Mouse (Mus musculus) kidney, embryonic 16.5 days (tissue): ENCODE measurements around the gene Cish. TPM values are rescaled to one million over a fixed set of nuclear protein-coding genes. Genes with fewer than 3 reads are reported as not detected.

Experiments used
- ATAC-seq: fragments of 200-750 bp; cut with Nextera tagmentation; 2 replicates; pipeline ENCODE4 v1.8.0; 2017; ENCODE audit warnings: moderate TSS enrichment; ENCODE audit not compliant: low FRiP score, low TSS enrichment
- H3K27ac ChIP-seq: fragments of 300-500 bp; sonication (generic); 2 replicates; pipeline ENCODE4 v1.5.1; 2014; ENCODE audit warnings: low read length
- H3K27me3 ChIP-seq: fragments of 300-500 bp; sonication (generic); 2 replicates; pipeline ENCODE4 v1.6.1; 2014; ENCODE audit warnings: low read length, control low read depth, mixed read lengths; ENCODE audit not compliant: insufficient read depth
- H3K36me3 ChIP-seq: fragments of 300-500 bp; sonication (generic); 2 replicates; pipeline ENCODE4 v1.6.1; 2014; ENCODE audit warnings: low read length, control low read depth, mixed read lengths; ENCODE audit not compliant: insufficient read depth
- H3K4me1 ChIP-seq: fragments of 300-500 bp; sonication (generic); 2 replicates; pipeline ENCODE4 v1.6.1; 2014; ENCODE audit warnings: low read length, control low read depth, mixed read lengths; ENCODE audit not compliant: insufficient read depth
- H3K4me2 ChIP-seq: fragments of 300-500 bp; sonication (generic); replicated peaks from 2 replicates; pipeline ENCODE4 v1.6.1; 2014; ENCODE audit warnings: low read depth, low read length
- H3K4me3 ChIP-seq: fragments of 300-500 bp; sonication (generic); 2 replicates; pipeline ENCODE4 v1.5.1; 2014; ENCODE audit warnings: mild to moderate bottlenecking, low read length
- H3K9ac ChIP-seq: fragments of 300-500 bp; sonication (generic); replicated peaks from 2 replicates; pipeline ENCODE4 v1.6.1; 2014; ENCODE audit warnings: low read length
- H3K9me3 ChIP-seq: fragments of 300-500 bp; sonication (generic); 2 replicates; pipeline ENCODE4 v1.6.1; 2016; ENCODE audit warnings: low read length, control low read depth
- WGBS: fragments of 180-500 bp; shearing (Covaris S2); extraction: QIAGEN DNeasy Blood & Tissue Kit; methylation state at CpG from one replicate; pipeline ENCODE4 v1.1.7; 2014; 5-methylcytosine and 5-hydroxymethylcytosine counted together
- polyA plus RNA-seq: library from polyadenylated mRNA; unstranded; fragments of >200 nt; fragmentation: Nextera tagmentation; extraction: Ambion mirVana; gene quantifications from 2 replicates; pipeline ENCODE4 v1.2.1, GENCODE M21; 2015

Gene Cish
- polyA plus RNA-seq, 1 experiment from 2014 or later: 19.9 TPM

GRCm38 (mm10) chr9:107273184-107273583 lies 22.6 kb upstream of the Cish start:
- no peak for ATAC-seq
- 72% methylated on average over 10 of the region's 10 CpGs for WGBS
- no peak overlapping the region for H3K4me3 ChIP-seq
- no peaks in the 10 kb centered on the region; the same call in 1 of the 2 replicates for H3K4me1 ChIP-seq
- no peak overlapping the region for H3K27ac ChIP-seq
- no peaks in the 10 kb centered on the region for H3K36me3 ChIP-seq
- H3K27me3 ChIP-seq: no peaks in the 10 kb centered on the region
- H3K4me2 ChIP-seq: no peak overlapping the region
- H3K9me3 ChIP-seq: no peaks in the 10 kb centered on the region
- H3K9ac ChIP-seq: no peak overlapping the region

GRCm38 (mm10) chr9:107274751-107275150 lies 21.1 kb upstream of the Cish start:
- H3K4me3 ChIP-seq: no peak overlapping the region
- H3K4me2 ChIP-seq: no peak overlapping the region
- 46% methylated on average over 6 of the region's 6 CpGs for WGBS
- H3K36me3 ChIP-seq: no peaks in the 10 kb centered on the region
- peaks cover 11% of the 10 kb centered on the region for H3K4me1 ChIP-seq
- no peaks in the 10 kb centered on the region for H3K27me3 ChIP-seq
- no peak overlapping the region for H3K9ac ChIP-seq
- no peak for ATAC-seq
- no peaks in the 10 kb centered on the region for H3K9me3 ChIP-seq
- no peak overlapping the region for H3K27ac ChIP-seq

GRCm38 (mm10) chr9:107275710-107276109 lies 20.1 kb upstream of the Cish start:
- no peak overlapping the region for H3K9ac ChIP-seq
- peaks cover 18% of the 10 kb centered on the region for H3K4me1 ChIP-seq
- no peak for ATAC-seq
- H3K27ac ChIP-seq: no peak overlapping the region
- H3K4me2 ChIP-seq: no peak overlapping the region
- 89% methylated on average over 5 of the region's 5 CpGs for WGBS
- no peak overlapping the region for H3K4me3 ChIP-seq
- no peaks in the 10 kb centered on the region for H3K36me3 ChIP-seq
- H3K27me3 ChIP-seq: no peaks in the 10 kb centered on the region
- no peaks in the 10 kb centered on the region for H3K9me3 ChIP-seq

GRCm38 (mm10) chr9:107277603-107278002 lies 18.2 kb upstream of the Cish start:
- Histone ChIP-seq H3K4me1 (peaks cover 18% of the 10 kb centered on the region), H3K27ac (no peak overlapping the region), H3K9ac (no peak overlapping the region), H3K4me2 (no peak overlapping the region), H3K4me3 (no peak overlapping the region), H3K9me3 (no peaks in the 10 kb centered on the region), H3K36me3 (no peaks in the 10 kb centered on the region), H3K27me3 (no peaks in the 10 kb centered on the region)
- 80% methylated on average over 7 of the region's 7 CpGs for WGBS
- no peak for ATAC-seq

- Histone ChIP-seq H3K9me3 (no peaks in the 10 kb centered on the region), H3K9ac (no peak overlapping the region), H3K27me3 (no peaks in the 10 kb centered on the region), H3K36me3 (no peaks in the 10 kb centered on the region), H3K4me3 (no peak overlapping the region), H3K4me1 (peaks cover 18% of the 10 kb centered on the region), H3K27ac (no peak overlapping the region), H3K4me2 (no peak overlapping the region)
- 64% methylated on average over 4 of the region's 4 CpGs for WGBS
- no peak for ATAC-seq
Measured at GRCm38 (mm10) chr9:107278126-107278525, 17.7 kb upstream of the Cish start.

GRCm38 (mm10) chr9:107278527-107279377 lies 17.1 kb upstream of the Cish start:
- H3K4me3 ChIP-seq: no peak overlapping the region
- H3K9ac ChIP-seq: no peak overlapping the region
- no peaks in the 10 kb centered on the region for H3K27me3 ChIP-seq
- peaks cover 18% of the 10 kb centered on the region for H3K4me1 ChIP-seq
- H3K4me2 ChIP-seq: no peak overlapping the region
- whole genome bisulfite sequencing: 55% methylated on average over 8 of the region's 8 CpGs
- H3K36me3 ChIP-seq: no peaks in the 10 kb centered on the region
- no peaks in the 10 kb centered on the region for H3K9me3 ChIP-seq
- ATAC-seq: peak; percentile 65
- H3K27ac ChIP-seq: peak overlapping the region; percentile 57; the same call in 1 of the 2 replicates

GRCm38 (mm10) chr9:107279378-107280321 lies 16.2 kb upstream of the Cish start:
- Histone ChIP-seq H3K27me3 (no peaks in the 10 kb centered on the region), H3K4me2 (peak overlapping the region; percentile 37), H3K9me3 (no peaks in the 10 kb centered on the region), H3K36me3 (no peaks in the 10 kb centered on the region), H3K4me3 (no peak overlapping the region; the same call in 1 of the 2 replicates), H3K4me1 (peaks cover 18% of the 10 kb centered on the region), H3K27ac (peak overlapping the region; percentile 57), H3K9ac (peak overlapping the region; percentile 43)
- ATAC-seq: peak; percentile 79
- 26% methylated on average over 16 of the region's 16 CpGs for WGBS

GRCm38 (mm10) chr9:107280322-107281027 lies 15.4 kb upstream of the Cish start:
- H3K9me3 ChIP-seq: no peaks in the 10 kb centered on the region
- H3K9ac ChIP-seq: peak overlapping the region; percentile 43
- H3K36me3 ChIP-seq: no peaks in the 10 kb centered on the region
- peaks cover 18% of the 10 kb centered on the region for H3K4me1 ChIP-seq
- no peak for ATAC-seq
- H3K4me2 ChIP-seq: peak overlapping the region; percentile 37
- H3K27me3 ChIP-seq: no peaks in the 10 kb centered on the region
- no peak overlapping the region; the same call in 1 of the 2 replicates for H3K4me3 ChIP-seq
- 61% methylated on average over 13 of the region's 13 CpGs for WGBS
- peak overlapping the region; percentile 57; the same call in 1 of the 2 replicates for H3K27ac ChIP-seq

- ATAC-seq: no peak
- H3K4me1 ChIP-seq: peaks cover 18% of the 10 kb centered on the region
- WGBS: 82% methylated on average over 5 of the region's 5 CpGs
Measured at GRCm38 (mm10) chr9:107281241-107281987, 14.4 kb upstream of the Cish start.

More at GRCm38 (mm10) chr9:107281241-107281987, 14.4 kb upstream of the Cish start:
- no peaks in the 10 kb centered on the region for H3K36me3 ChIP-seq
- no peak overlapping the region for H3K27ac ChIP-seq
- H3K9me3 ChIP-seq: no peaks in the 10 kb centered on the region
- H3K27me3 ChIP-seq: no peaks in the 10 kb centered on the region
- H3K4me2 ChIP-seq: no peak overlapping the region
- no peak overlapping the region for H3K4me3 ChIP-seq
- H3K9ac ChIP-seq: no peak overlapping the region
